Mouse (Mus musculus) thymus, adult 2 months (tissue): ENCODE data around the gene Csrnp1. TPM values are rescaled to one million over a fixed set of nuclear protein-coding genes. Genes with fewer than 3 reads are reported as not detected.

Source experiments
- DNase-seq: peaks from one replicate; pipeline ENCODE4 v3.0.0; 2021
- H3K27ac ChIP-seq: fragments of 200-500 bp; 2 replicates; pipeline ENCODE4 v1.5.1; 2012; ENCODE audit warnings: low read length, control low read depth; ENCODE audit not compliant: control insufficient read depth, insufficient read depth
- H3K27me3 ChIP-seq: fragments of 200-500 bp; 2 replicates; pipeline ENCODE4 v1.6.1; 2012; ENCODE audit warnings: mild to moderate bottlenecking, low read length, moderate library complexity, mixed read lengths; ENCODE audit not compliant: control insufficient read depth, insufficient read depth
- H3K36me3 ChIP-seq: fragments of 200-500 bp; 2 replicates; pipeline ENCODE4 v1.6.1; 2012; ENCODE audit warnings: mild to moderate bottlenecking, low read length, moderate library complexity; ENCODE audit not compliant: control insufficient read depth, insufficient read depth
- H3K4me1 ChIP-seq: fragments of 200-500 bp; replicated peaks from 2 replicates; pipeline ENCODE4 v1.6.1; 2012; ENCODE audit warnings: low read length; ENCODE audit not compliant: control insufficient read depth, insufficient read depth
- H3K4me3 ChIP-seq: fragments of 200-500 bp; 2 replicates; pipeline ENCODE4 v1.5.1; 2012; ENCODE audit warnings: mild to moderate bottlenecking, low read length, control low read depth, moderate library complexity; ENCODE audit not compliant: control insufficient read depth, insufficient read depth
- CTCF ChIP-seq: fragments of 200-500 bp; IDR thresholded peaks from 2 replicates; pipeline ENCODE4 v1.5.1; 2012; ENCODE audit warnings: mild to moderate bottlenecking, control low read depth, low read length, moderate library complexity, borderline replicate concordance; ENCODE audit not compliant: control insufficient read depth, poor library complexity, insufficient read depth; ENCODE audit errors: extremely low read depth
- POLR2A ChIP-seq: fragments of 200-500 bp; IDR thresholded peaks from 2 replicates; pipeline ENCODE4 v1.6.1; 2012; ENCODE audit warnings: mild to moderate bottlenecking, low read length, control low read depth, moderate library complexity; ENCODE audit not compliant: control insufficient read depth, poor library complexity, insufficient read depth; ENCODE audit errors: extremely low read depth
- WGBS: fragments of 180-500 bp; shearing (Covaris S2); methylation state at CpG from one replicate; pipeline ENCODE4 v1.1.7; 2018; 5-methylcytosine and 5-hydroxymethylcytosine counted together
- polyA plus RNA-seq: library from polyadenylated mRNA; depleted of rRNA; stranded (reverse); fragments of >200 nt; gene quantifications from 2 replicates; pipeline ENCODE4 v1.2.3, GENCODE M21; 2012

Csrnp1 gene
- polyA plus RNA-seq, 1 experiment, result 283 TPM

DNA sequence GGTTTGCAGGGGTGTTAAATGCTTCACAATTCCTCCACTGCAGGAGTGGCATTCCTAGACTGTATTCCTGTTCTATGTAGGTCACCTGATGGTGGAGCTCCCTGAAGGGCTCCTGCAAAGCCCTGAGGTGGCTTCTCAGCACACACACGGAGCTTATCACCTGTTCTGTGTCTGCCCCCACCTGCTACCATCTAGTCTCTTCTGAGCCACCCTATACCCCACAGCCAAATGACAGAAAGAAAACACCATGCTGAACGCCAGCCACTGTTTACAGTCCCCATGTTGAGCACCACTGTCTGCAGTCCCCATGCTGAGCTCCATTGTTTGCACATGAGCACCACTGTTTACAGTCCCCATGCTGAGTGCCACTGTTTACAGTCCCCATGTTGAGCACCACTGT lies 4.7 kb downstream of the Csrnp1 start:
- peaks cover 50% of the 10 kb centered on the region for H3K4me1 ChIP-seq
- TF ChIP-seq POLR2A, result no peak
- no peak for TF ChIP-seq CTCF
- DNase-seq, result no peak
- no peaks in the 10 kb centered on the region for H3K27me3 ChIP-seq
- H3K36me3 ChIP-seq, result peaks cover 11% of the 10 kb centered on the region
- peak overlapping the region; percentile 93 for H3K27ac ChIP-seq
- peak overlapping the region; percentile 9; the same call in 1 of the 2 replicates for H3K4me3 ChIP-seq
- WGBS, result 10% methylated on average over 2 of the region's 2 CpGs

- Histone ChIP-seq H3K4me1 (peaks cover 42% of the 10 kb centered on the region), H3K4me3 (peak overlapping the region; percentile 57), H3K27ac (peak overlapping the region; percentile 93), H3K27me3 (no peaks in the 10 kb centered on the region), H3K36me3 (peaks cover 18% of the 10 kb centered on the region)
- TF ChIP-seq CTCF (no peak), POLR2A (no peak)
- DNase-seq, result peak; percentile 44
- WGBS, result 53% methylated on average over 6 of the region's 6 CpGs
Measured at GRCm38 (mm10) chr9:119978811-119979441, 5.5 kb downstream of the Csrnp1 start.

DNA sequence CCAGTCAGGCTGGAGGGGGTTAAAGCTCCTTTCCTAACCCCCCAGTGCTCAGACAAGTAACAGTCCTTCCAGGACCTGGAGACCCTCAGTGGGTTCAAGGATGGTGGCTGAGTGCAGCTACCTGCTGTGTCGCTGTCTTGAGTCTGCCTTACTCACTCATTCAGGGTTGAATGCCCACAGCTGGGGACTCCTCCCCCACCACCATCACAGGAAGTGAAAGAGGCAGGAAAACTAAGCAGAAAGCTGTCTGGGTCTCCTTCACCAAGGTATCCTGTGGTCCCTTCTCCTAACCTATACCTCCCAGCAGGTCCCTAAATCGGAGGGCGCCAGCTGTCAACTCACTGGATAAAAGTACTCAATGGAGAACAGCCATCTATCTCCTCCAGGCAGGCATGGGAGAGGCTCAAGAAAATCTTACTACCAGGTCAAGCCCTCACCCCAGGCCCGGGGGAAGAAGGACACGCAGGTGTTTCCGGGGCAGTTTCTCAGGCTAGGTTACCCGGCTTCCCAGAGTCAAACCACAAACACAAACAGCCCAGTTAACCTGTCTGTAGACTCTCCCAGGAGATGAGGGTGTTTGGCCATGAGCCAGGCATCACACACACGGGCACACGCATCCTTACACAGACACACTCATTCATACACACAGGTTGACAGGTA lies 6.2 kb downstream of the Csrnp1 start:
- Histone ChIP-seq H3K27me3 (no peaks in the 10 kb centered on the region), H3K4me3 (peak overlapping the region; percentile 57), H3K36me3 (peaks cover 25% of the 10 kb centered on the region), H3K4me1 (peaks cover 41% of the 10 kb centered on the region), H3K27ac (peak overlapping the region; percentile 93)
- TF ChIP-seq POLR2A, result no peak; the same call in 1 of the 2 replicates
- TF ChIP-seq CTCF, result no peak
- 3% methylated on average over 9 of the region's 9 CpGs for WGBS
- peak; percentile 84 for DNase-seq

GRCm38 (mm10) chr9:119977557-119978060 lies 6.8 kb downstream of the Csrnp1 start:
- Histone ChIP-seq H3K36me3 (peaks cover 32% of the 10 kb centered on the region), H3K27me3 (no peaks in the 10 kb centered on the region), H3K4me3 (peak overlapping the region; percentile 57), H3K4me1 (peaks cover 41% of the 10 kb centered on the region), H3K27ac (peak overlapping the region; percentile 93)
- 7% methylated on average over 5 of the region's 5 CpGs for WGBS
- TF ChIP-seq POLR2A (no peak), CTCF (no peak)
- DNase-seq, result no peak

GRCm38 (mm10) chr9:119976704-119977556 lies 7.5 kb downstream of the Csrnp1 start:
- H3K4me3 ChIP-seq, result peak overlapping the region; percentile 57
- H3K27ac ChIP-seq, result peak overlapping the region; percentile 93
- WGBS, result 4% methylated on average over 17 of the region's 17 CpGs

DNA sequence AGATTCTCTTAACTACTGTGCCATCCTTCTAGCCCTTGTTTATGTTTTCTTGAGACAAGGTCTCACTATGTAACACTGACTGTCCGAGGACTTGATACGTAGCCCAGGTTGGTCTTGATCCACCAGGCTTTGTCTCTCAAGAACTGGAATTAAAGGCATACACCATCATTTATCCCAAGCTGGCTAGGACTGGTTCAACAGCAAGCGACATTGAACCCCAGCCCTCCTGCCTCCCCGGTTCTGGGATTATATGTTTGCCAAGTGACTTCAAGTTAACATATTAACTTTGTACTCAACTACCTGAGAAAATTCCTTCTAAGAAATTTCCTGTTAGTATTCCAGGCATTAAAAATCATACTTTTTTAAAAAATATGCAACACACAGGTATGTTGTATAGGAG lies 9.2 kb downstream of the Csrnp1 start:
- TF ChIP-seq POLR2A (no peak), CTCF (no peak)
- DNase-seq, result no peak
- H3K4me3 ChIP-seq, result no peak overlapping the region
- no peaks in the 10 kb centered on the region for H3K27me3 ChIP-seq
- no peak overlapping the region for H3K27ac ChIP-seq
- WGBS, result 97% methylated on average over 4 of the region's 4 CpGs
- H3K36me3 ChIP-seq, result peaks cover 46% of the 10 kb centered on the region
- H3K4me1 ChIP-seq, result peaks cover 38% of the 10 kb centered on the region

More at GRCm38 (mm10) chr9:119976704-119977556, 7.5 kb downstream of the Csrnp1 start:
- DNase-seq, result peak; percentile 49
- Histone ChIP-seq H3K27me3 (no peaks in the 10 kb centered on the region), H3K4me1 (peaks cover 41% of the 10 kb centered on the region), H3K36me3 (peaks cover 38% of the 10 kb centered on the region)
- no peak for TF ChIP-seq CTCF
- TF ChIP-seq POLR2A, result no peak
